Mouse (Mus musculus): ENCODE measurements around the gene Afmid. TPM values are rescaled to one million over a fixed set of nuclear protein-coding genes. Genes with fewer than 3 reads are reported as not detected.

The Afmid gene
- polyA plus RNA-seq, 1 experiment: 6.4 TPM

- TF ChIP-seq POLR2A (IDR thresholded peaks at IDR 0.05; ENCODE audit: low read depth, low read length) (no peak), CTCF (IDR thresholded peaks at IDR 0.05; ENCODE audit: borderline replicate concordance, insufficient read depth, low read length) (no peak)
- H3K4me1 ChIP-seq (ENCODE audit: control insufficient read depth, insufficient read depth, low read length): peaks cover 4% of the 10 kb centered on the region; the same call in 1 of the 2 replicates
- H3K27ac ChIP-seq (ENCODE audit: insufficient read depth, low read length): no peak overlapping the region
- no peak overlapping the region for H3K4me3 ChIP-seq (ENCODE audit: insufficient read depth, low read length)
These were observed 19.3 kb downstream of the Afmid start for GRCm38 (mm10) chr11:117844997-117845396.

- Histone ChIP-seq H3K27ac (ENCODE audit: insufficient read depth, low read length) (no peak overlapping the region), H3K4me1 (ENCODE audit: control insufficient read depth, insufficient read depth, low read length) (peaks cover 8% of the 10 kb centered on the region; the same call in 1 of the 2 replicates), H3K4me3 (ENCODE audit: insufficient read depth, low read length) (no peak overlapping the region)
- no peak for TF ChIP-seq CTCF (IDR thresholded peaks at IDR 0.05; ENCODE audit: borderline replicate concordance, insufficient read depth, low read length)
- TF ChIP-seq POLR2A (IDR thresholded peaks at IDR 0.05; ENCODE audit: low read depth, low read length): no peak
These were observed 19.9 kb downstream of the Afmid start for GRCm38 (mm10) chr11:117845651-117846050.

- peaks cover 8% of the 10 kb centered on the region; the same call in 1 of the 2 replicates for H3K4me1 ChIP-seq (ENCODE audit: control insufficient read depth, insufficient read depth, low read length)
- H3K4me3 ChIP-seq (ENCODE audit: insufficient read depth, low read length): no peak overlapping the region
- TF ChIP-seq CTCF (IDR thresholded peaks at IDR 0.05; ENCODE audit: borderline replicate concordance, insufficient read depth, low read length): no peak
- TF ChIP-seq POLR2A (IDR thresholded peaks at IDR 0.05; ENCODE audit: low read depth, low read length): no peak
- H3K27ac ChIP-seq (ENCODE audit: insufficient read depth, low read length): no peak overlapping the region
These were observed 20.9 kb downstream of the Afmid start for GRCm38 (mm10) chr11:117846640-117847039.

GRCm38 (mm10) chr11:117847593-117848215 lies 22.0 kb downstream of the Afmid start:
- peaks cover 8% of the 10 kb centered on the region; the same call in 1 of the 2 replicates for H3K4me1 ChIP-seq (ENCODE audit: control insufficient read depth, insufficient read depth, low read length)
- peak overlapping the region; percentile 59 for H3K4me3 ChIP-seq (ENCODE audit: insufficient read depth, low read length)
- H3K27ac ChIP-seq (ENCODE audit: insufficient read depth, low read length): peak overlapping the region; percentile 82
- TF ChIP-seq CTCF (IDR thresholded peaks at IDR 0.05; ENCODE audit: borderline replicate concordance, insufficient read depth, low read length) (no peak), POLR2A (IDR thresholded peaks at IDR 0.05; ENCODE audit: low read depth, low read length) (no peak; the same call in 1 of the 2 replicates)

- Histone ChIP-seq H3K27ac (ENCODE audit: insufficient read depth, low read length) (peak overlapping the region; percentile 82), H3K4me3 (ENCODE audit: insufficient read depth, low read length) (peak overlapping the region; percentile 59), H3K4me1 (ENCODE audit: control insufficient read depth, insufficient read depth, low read length) (peaks cover 4% of the 10 kb centered on the region; the same call in 1 of the 2 replicates)
- TF ChIP-seq CTCF (IDR thresholded peaks at IDR 0.05; ENCODE audit: borderline replicate concordance, insufficient read depth, low read length) (no peak), POLR2A (IDR thresholded peaks at IDR 0.05; ENCODE audit: low read depth, low read length) (peak; percentile 47)
These were observed 22.7 kb downstream of the Afmid start for GRCm38 (mm10) chr11:117848271-117848984.

- no peak for TF ChIP-seq CTCF (IDR thresholded peaks at IDR 0.05; ENCODE audit: borderline replicate concordance, insufficient read depth, low read length)
- TF ChIP-seq POLR2A (IDR thresholded peaks at IDR 0.05; ENCODE audit: low read depth, low read length): peak; percentile 94
- H3K4me3 ChIP-seq (ENCODE audit: insufficient read depth, low read length): peak within 1 kb of the TSS; percentile 79
- peak within 1 kb of the TSS; percentile 82 for H3K27ac ChIP-seq (ENCODE audit: insufficient read depth, low read length)
- peaks cover 4% of the 10 kb centered on the region; the same call in 1 of the 2 replicates for H3K4me1 ChIP-seq (ENCODE audit: control insufficient read depth, insufficient read depth, low read length)
These were observed 23.4 kb downstream of the Afmid start, which contains the start of gene Birc5 for GRCm38 (mm10) chr11:117848985-117849671. Gene Birc5, plus strand, starts transcription at chr11:117849251.

GRCm38 (mm10) chr11:117852875-117853274 lies 27.2 kb downstream of the Afmid start:
- Histone ChIP-seq H3K4me1 (ENCODE audit: control insufficient read depth, insufficient read depth, low read length) (0 out of 2 replicates have a peak, but pooled peaks cover 4% of the 10 kb centered on the region), H3K4me3 (ENCODE audit: insufficient read depth, low read length) (no peak overlapping the region), H3K27ac (ENCODE audit: insufficient read depth, low read length) (no peak overlapping the region)
- TF ChIP-seq CTCF (IDR thresholded peaks at IDR 0.05; ENCODE audit: borderline replicate concordance, insufficient read depth, low read length): no peak
- no peak for TF ChIP-seq POLR2A (IDR thresholded peaks at IDR 0.05; ENCODE audit: low read depth, low read length)

GRCm38 (mm10) chr11:117854241-117854640 lies 28.5 kb downstream of the Afmid start:
- Histone ChIP-seq H3K27ac (ENCODE audit: insufficient read depth, low read length) (no peak overlapping the region), H3K4me3 (ENCODE audit: insufficient read depth, low read length) (no peak overlapping the region), H3K4me1 (ENCODE audit: control insufficient read depth, insufficient read depth, low read length) (0 out of 2 replicates have a peak, but pooled peaks cover 4% of the 10 kb centered on the region)
- TF ChIP-seq POLR2A (IDR thresholded peaks at IDR 0.05; ENCODE audit: low read depth, low read length) (no peak), CTCF (IDR thresholded peaks at IDR 0.05; ENCODE audit: borderline replicate concordance, insufficient read depth, low read length) (no peak)

GRCm38 (mm10) chr11:117855360-117855759 lies 29.6 kb downstream of the Afmid start:
- Histone ChIP-seq H3K27ac (ENCODE audit: insufficient read depth, low read length) (no peak overlapping the region), H3K4me1 (ENCODE audit: control insufficient read depth, insufficient read depth, low read length) (0 out of 2 replicates have a peak, but pooled peaks cover 2% of the 10 kb centered on the region), H3K4me3 (ENCODE audit: insufficient read depth, low read length) (no peak overlapping the region)
- TF ChIP-seq POLR2A (IDR thresholded peaks at IDR 0.05; ENCODE audit: low read depth, low read length) (no peak), CTCF (IDR thresholded peaks at IDR 0.05; ENCODE audit: borderline replicate concordance, insufficient read depth, low read length) (no peak)

All from embryonic fibroblast, embryonic 13.5 days (primary cell).